Mouse (Mus musculus) intestine, embryonic 14.5 days (tissue): ENCODE data around the gene Aqp1. TPM values are rescaled to one million over a fixed set of nuclear protein-coding genes. Genes with fewer than 3 reads are reported as not detected.

ENCODE experiments used
- ATAC-seq: fragments of 200-750 bp; cut with Nextera tagmentation; replicated peaks from 2 replicates; pipeline ENCODE4 v1.8.0; 2017; ENCODE audit warnings: low read depth, moderate number of reproducible peaks, moderate TSS enrichment, moderate library complexity; ENCODE audit not compliant: low FRiP score, low TSS enrichment
- DNase-seq: peaks from one replicate; pipeline ENCODE4 v3.0.0-alpha.2; 2018; ENCODE audit warnings: low spot score
- H3K27ac ChIP-seq: fragments of 300-500 bp; sonication (generic); 2 replicates; pipeline ENCODE4 v1.5.1; 2014; ENCODE audit warnings: low read depth, mild to moderate bottlenecking, control low read depth
- H3K27me3 ChIP-seq: fragments of 300-500 bp; sonication (generic); replicated peaks from 2 replicates; pipeline ENCODE4 v1.6.1; 2014; ENCODE audit warnings: low read length, control low read depth; ENCODE audit not compliant: control insufficient read depth, insufficient read depth
- H3K36me3 ChIP-seq: fragments of 300-500 bp; sonication (generic); 2 replicates; pipeline ENCODE4 v1.6.1; 2014; ENCODE audit warnings: low read length, control low read depth; ENCODE audit not compliant: control insufficient read depth, insufficient read depth
- H3K4me1 ChIP-seq: fragments of 300-500 bp; sonication (generic); replicated peaks from 2 replicates; pipeline ENCODE4 v1.6.1; 2014; ENCODE audit warnings: low read length, control low read depth, mixed read lengths; ENCODE audit not compliant: control insufficient read depth, insufficient read depth
- H3K4me2 ChIP-seq: fragments of 300-500 bp; sonication (generic); 2 replicates; pipeline ENCODE4 v1.6.1; 2014; ENCODE audit warnings: low read length
- H3K4me3 ChIP-seq: fragments of 300-500 bp; sonication (generic); 2 replicates; pipeline ENCODE4 v1.5.1; 2014; ENCODE audit warnings: low read depth, low read length, control low read depth, mixed read lengths
- H3K9ac ChIP-seq: fragments of 300-500 bp; sonication (generic); 2 replicates; pipeline ENCODE4 v1.6.1; 2014; ENCODE audit warnings: mild to moderate bottlenecking, low read length
- H3K9me3 ChIP-seq: fragments of 300-500 bp; sonication (generic); 2 replicates; pipeline ENCODE4 v1.6.1; 2016; ENCODE audit warnings: low read length, control low read depth; ENCODE audit not compliant: control insufficient read depth
- WGBS: fragments of 180-500 bp; shearing (Covaris S2); extraction: QIAGEN DNeasy Blood & Tissue Kit; methylation state at CpG from one replicate; pipeline ENCODE4 v1.1.7; 2014; 5-methylcytosine and 5-hydroxymethylcytosine counted together
- microRNA-seq: library from miRNA; unstranded; fragments of <30 nt; microRNA quantifications from one replicate; pipeline ENCODE4, GENCODE M21; 2016
- polyA plus RNA-seq: library from polyadenylated mRNA; unstranded; fragments of >200 nt; fragmentation: Nextera tagmentation; extraction: Ambion mirVana; gene quantifications from 2 replicates; pipeline ENCODE4 v1.2.1, GENCODE M21; 2014

Gene Aqp1
- polyA plus RNA-seq, 1 experiment from 2014 or later = 2.2 TPM

GRCm38 (mm10) chr6:55391814-55392213, 55.6 kb downstream of the Aqp1 start:
- 24% methylated on average over 4 of the region's 4 CpGs for WGBS
- no peaks in the 10 kb centered on the region for H3K36me3 ChIP-seq
- no peak overlapping the region for H3K27ac ChIP-seq
- DNase-seq = no peak
- no peak for ATAC-seq
- no peak overlapping the region for H3K4me2 ChIP-seq
- no peaks in the 10 kb centered on the region for H3K27me3 ChIP-seq
- H3K4me1 ChIP-seq = peaks cover 5% of the 10 kb centered on the region; the same call in 1 of the 2 replicates
- no peak overlapping the region for H3K9ac ChIP-seq
- no peaks in the 10 kb centered on the region for H3K9me3 ChIP-seq
- no peak overlapping the region for H3K4me3 ChIP-seq

- Histone ChIP-seq H3K27ac (no peak overlapping the region), H3K27me3 (no peaks in the 10 kb centered on the region), H3K4me3 (no peak overlapping the region), H3K9me3 (no peaks in the 10 kb centered on the region), H3K4me1 (peaks cover 8% of the 10 kb centered on the region; the same call in 1 of the 2 replicates), H3K4me2 (no peak overlapping the region), H3K9ac (no peak overlapping the region), H3K36me3 (no peaks in the 10 kb centered on the region)
- peak; percentile 36 for ATAC-seq
- WGBS = 10% methylated on average over 4 of the region's 4 CpGs
- peak; percentile 95 for DNase-seq
These were observed 56.2 kb downstream of the Aqp1 start for GRCm38 (mm10) chr6:55392453-55392852.

DNA sequence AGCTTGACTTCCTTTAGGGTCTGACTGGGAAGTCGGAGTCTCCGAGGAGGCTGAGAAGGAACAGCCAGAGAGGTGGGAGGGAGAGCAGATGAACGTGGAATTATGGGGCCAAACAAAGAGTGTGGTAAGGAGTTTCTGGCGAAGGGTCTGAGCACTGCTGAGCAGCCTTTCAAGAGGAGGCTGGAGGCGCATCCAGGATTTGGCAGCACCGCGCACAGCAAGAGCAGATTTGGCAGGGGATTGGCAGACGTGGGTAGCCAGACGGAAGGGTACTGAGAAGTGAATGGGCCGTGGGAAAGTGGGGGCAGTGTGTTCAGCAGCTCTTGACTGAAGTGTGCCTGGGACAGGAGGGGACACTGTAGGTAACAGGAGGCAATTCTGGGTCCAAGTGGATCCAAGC, 58.6 kb downstream of the Aqp1 start:
- H3K27me3 ChIP-seq = no peaks in the 10 kb centered on the region
- ATAC-seq = no peak
- H3K36me3 ChIP-seq = no peaks in the 10 kb centered on the region
- no peak overlapping the region for H3K4me2 ChIP-seq
- no peaks in the 10 kb centered on the region for H3K9me3 ChIP-seq
- H3K4me1 ChIP-seq = peaks cover 11% of the 10 kb centered on the region; the same call in 1 of the 2 replicates
- no peak overlapping the region for H3K4me3 ChIP-seq
- DNase-seq = no peak
- WGBS = 84% methylated on average over 10 of the region's 10 CpGs
- no peak overlapping the region for H3K27ac ChIP-seq
- H3K9ac ChIP-seq = no peak overlapping the region

DNA sequence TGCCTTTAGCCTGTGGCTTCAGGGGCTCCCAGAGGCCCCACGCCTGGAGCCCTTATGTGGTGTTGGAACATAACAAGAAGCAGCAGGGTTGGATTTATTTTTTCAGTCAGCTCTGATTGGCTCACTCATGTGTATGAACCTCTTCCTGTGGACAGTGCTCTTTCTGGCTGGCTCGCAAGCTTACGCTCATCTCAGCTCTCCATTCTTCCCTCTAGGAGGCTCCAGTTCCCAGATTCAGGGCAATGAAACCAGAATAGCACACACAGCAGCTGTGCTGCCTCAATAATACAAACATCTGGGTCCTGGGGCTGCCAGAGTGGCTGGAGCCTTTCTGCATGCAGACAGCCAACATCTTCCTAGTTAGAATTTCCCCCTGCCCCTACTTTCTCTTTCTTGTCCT, 59.9 kb downstream of the Aqp1 start:
- DNase-seq (no peak), ATAC-seq (peak; percentile 54)
- Histone ChIP-seq H3K27ac (peak overlapping the region; percentile 60; the same call in 1 of the 2 replicates), H3K9me3 (no peaks in the 10 kb centered on the region), H3K4me2 (peak overlapping the region; percentile 23; the same call in 1 of the 2 replicates), H3K9ac (no peak overlapping the region), H3K4me1 (peaks cover 11% of the 10 kb centered on the region; the same call in 1 of the 2 replicates), H3K4me3 (no peak overlapping the region), H3K27me3 (no peaks in the 10 kb centered on the region), H3K36me3 (no peaks in the 10 kb centered on the region)
- whole genome bisulfite sequencing = 14% methylated on average over 3 of the region's 3 CpGs

DNA sequence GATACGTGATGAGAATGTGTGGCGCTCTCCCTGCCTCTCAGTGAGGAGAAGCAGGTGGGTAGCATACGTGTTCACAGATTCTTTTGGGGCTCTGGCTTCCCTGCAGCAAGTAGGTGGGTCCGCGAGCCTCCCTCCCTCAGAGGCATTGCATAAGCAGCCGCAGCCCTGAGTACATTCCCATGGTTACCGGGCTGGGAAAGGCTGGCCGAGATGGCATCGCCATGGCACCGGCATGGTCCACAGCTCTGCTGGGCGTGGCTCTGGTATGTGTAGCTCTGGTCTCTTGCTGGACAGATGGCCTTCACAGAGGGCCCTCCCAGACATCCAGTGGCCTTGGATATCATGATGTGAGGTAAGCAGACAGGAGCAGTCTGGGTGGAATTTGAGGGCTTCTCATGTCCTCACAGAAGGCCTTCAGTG, 60.4 kb downstream of the Aqp1 start:
- H3K9me3 ChIP-seq = no peaks in the 10 kb centered on the region
- H3K27me3 ChIP-seq = no peaks in the 10 kb centered on the region
- WGBS = 67% methylated on average over 11 of the region's 11 CpGs
- H3K9ac ChIP-seq = no peak overlapping the region
- no peak for DNase-seq
- peak; percentile 16; the same call in 1 of the 2 replicates for ATAC-seq
- H3K36me3 ChIP-seq = no peaks in the 10 kb centered on the region
- peak overlapping the region; percentile 23; the same call in 1 of the 2 replicates for H3K4me2 ChIP-seq
- peak overlapping the region; percentile 60; the same call in 1 of the 2 replicates for H3K27ac ChIP-seq
- H3K4me1 ChIP-seq = peaks cover 11% of the 10 kb centered on the region; the same call in 1 of the 2 replicates
- H3K4me3 ChIP-seq = no peak overlapping the region

Small RNAs within 50 kb of the gene (microRNA-seq; reads per million reads assigned to microRNA genes)
- not detected for gene Gm25458

Other genes starting within 250 kb of the Aqp1 start
- 0.13 and 0.23 TPM in 2 replicates for gene Crhr2, start 203.4 kb upstream of the Aqp1 start, polyA plus RNA-seq
- gene Inmt, start 161.4 kb upstream of the Aqp1 start, polyA plus RNA-seq = 0.23 and 0.28 TPM in 2 replicates
- 10.9 and 13.2 TPM in 2 replicates for gene Mindy4, start 133.0 kb upstream of the Aqp1 start, polyA plus RNA-seq
- 0.18 and 0.22 TPM in 2 replicates for gene Ghrhr, start 39.9 kb downstream of the Aqp1 start, polyA plus RNA-seq
- 9.7 and 10.1 TPM in 2 replicates for gene Adcyap1r1, start 115.5 kb downstream of the Aqp1 start, polyA plus RNA-seq